Mouse (Mus musculus) embryonic facial prominence, embryonic 10.5 days (tissue): Measurements from ENCODE around the gene Rab3d. TPM values are rescaled to one million over a fixed set of nuclear protein-coding genes. Genes with fewer than 3 reads are reported as not detected.

ENCODE experiments used
- DNase-seq: peaks from one replicate; pipeline ENCODE4 v3.0.0-alpha.2; 2017; ENCODE audit warnings: low spot score
- H3K27ac ChIP-seq: fragments of 300-500 bp; sonication (generic); replicated peaks from 2 replicates; pipeline ENCODE4 v1.5.1; 2016; ENCODE audit warnings: mild to moderate bottlenecking
- H3K27me3 ChIP-seq: fragments of 300-500 bp; sonication (generic); replicated peaks from 2 replicates; pipeline ENCODE4 v1.6.1; 2016; ENCODE audit warnings: low read depth, mild to moderate bottlenecking; ENCODE audit not compliant: poor library complexity, severe bottlenecking
- H3K36me3 ChIP-seq: fragments of 300-500 bp; sonication (generic); replicated peaks from 2 replicates; pipeline ENCODE4 v1.6.1; 2016; ENCODE audit warnings: mild to moderate bottlenecking, moderate library complexity
- H3K4me1 ChIP-seq: fragments of 300-500 bp; sonication (generic); 2 replicates; pipeline ENCODE4 v1.6.1; 2016
- H3K4me3 ChIP-seq: fragments of 300-500 bp; sonication (generic); 2 replicates; pipeline ENCODE4 v1.5.1; 2016; ENCODE audit warnings: mild to moderate bottlenecking, moderate library complexity
- H3K9me3 ChIP-seq: fragments of 300-500 bp; sonication (generic); 2 replicates; pipeline ENCODE4 v1.6.1; 2016; ENCODE audit warnings: mild to moderate bottlenecking
- WGBS: fragments of 180-500 bp; shearing (Covaris S2); methylation state at CpG from one replicate; pipeline ENCODE4 v1.1.7; 2016; 5-methylcytosine and 5-hydroxymethylcytosine counted together
- polyA plus RNA-seq: library from polyadenylated mRNA; unstranded; fragments of >200 nt; fragmentation: Nextera tagmentation; extraction: Ambion mirVana; gene quantifications from 2 replicates; pipeline ENCODE4 v1.2.1, GENCODE M21; 2016

The Rab3d gene
- polyA plus RNA-seq, 1 experiment from 2014 or later, result 6.9 TPM

DNA sequence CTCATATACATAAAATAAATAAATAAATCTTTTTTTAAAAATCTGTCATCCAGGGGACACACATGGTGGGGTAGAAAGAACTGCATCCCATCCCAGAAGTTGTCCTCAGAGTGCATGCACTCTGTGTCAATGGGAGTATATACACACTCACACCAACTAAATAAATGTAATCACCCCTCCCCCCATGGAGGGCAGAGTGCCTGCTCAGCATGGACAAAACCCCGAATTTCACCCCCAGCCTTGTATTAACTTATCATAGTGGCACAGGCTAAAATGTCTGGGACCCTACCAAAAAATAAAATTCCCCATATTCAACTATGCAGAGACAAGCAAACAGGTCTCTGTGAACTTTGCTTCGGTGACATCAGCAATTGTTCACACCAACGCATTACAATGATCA, 36.6 kb upstream of the Rab3d start:
- 0 out of 2 replicates have a peak, but pooled peaks cover 6% of the 10 kb centered on the region for H3K36me3 ChIP-seq
- DNase-seq, result no peak
- peaks cover 10% of the 10 kb centered on the region for H3K27me3 ChIP-seq
- no peaks in the 10 kb centered on the region for H3K9me3 ChIP-seq
- H3K27ac ChIP-seq, result no peak overlapping the region
- H3K4me3 ChIP-seq, result peak overlapping the region; percentile 76
- H3K4me1 ChIP-seq, result peaks cover 13% of the 10 kb centered on the region
- 89% methylated on average over 3 of the region's 3 CpGs for WGBS

- Histone ChIP-seq H3K27me3 (peaks cover 6% of the 10 kb centered on the region), H3K4me3 (no peak overlapping the region), H3K4me1 (peaks cover 13% of the 10 kb centered on the region), H3K27ac (no peak overlapping the region), H3K36me3 (no peaks in the 10 kb centered on the region), H3K9me3 (no peaks in the 10 kb centered on the region)
- DNase-seq, result no peak
- WGBS, result 20% methylated on average over 3 of the region's 3 CpGs
These were observed 35.6 kb upstream of the Rab3d start for GRCm38 (mm10) chr9:21953600-21953999.

DNA sequence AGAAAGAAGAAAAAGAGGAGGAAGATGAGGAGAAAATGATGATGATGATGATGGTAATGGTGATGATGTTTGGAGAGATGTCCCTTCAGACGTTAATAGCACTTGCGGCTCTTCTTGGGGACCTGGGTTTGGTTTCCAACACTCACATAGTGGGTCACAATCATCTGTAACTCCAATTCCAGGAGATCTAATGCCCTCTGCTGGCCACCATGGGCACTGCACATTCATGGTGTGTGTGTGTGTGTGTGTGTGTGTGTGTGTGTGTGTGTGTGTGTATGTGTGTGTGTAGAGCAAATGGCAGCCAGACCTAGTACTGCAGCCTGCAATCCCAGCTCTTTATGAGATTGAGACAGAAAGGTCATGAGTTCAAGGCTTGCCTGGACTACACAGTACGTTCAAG, 34.0 kb upstream of the Rab3d start:
- peaks cover 22% of the 10 kb centered on the region for H3K27me3 ChIP-seq
- H3K36me3 ChIP-seq, result no peaks in the 10 kb centered on the region
- 84% methylated on average over 3 of the region's 3 CpGs for WGBS
- H3K27ac ChIP-seq, result no peak overlapping the region
- no peak overlapping the region for H3K4me3 ChIP-seq
- no peaks in the 10 kb centered on the region for H3K9me3 ChIP-seq
- DNase-seq, result no peak
- H3K4me1 ChIP-seq, result peaks cover 23% of the 10 kb centered on the region

DNA sequence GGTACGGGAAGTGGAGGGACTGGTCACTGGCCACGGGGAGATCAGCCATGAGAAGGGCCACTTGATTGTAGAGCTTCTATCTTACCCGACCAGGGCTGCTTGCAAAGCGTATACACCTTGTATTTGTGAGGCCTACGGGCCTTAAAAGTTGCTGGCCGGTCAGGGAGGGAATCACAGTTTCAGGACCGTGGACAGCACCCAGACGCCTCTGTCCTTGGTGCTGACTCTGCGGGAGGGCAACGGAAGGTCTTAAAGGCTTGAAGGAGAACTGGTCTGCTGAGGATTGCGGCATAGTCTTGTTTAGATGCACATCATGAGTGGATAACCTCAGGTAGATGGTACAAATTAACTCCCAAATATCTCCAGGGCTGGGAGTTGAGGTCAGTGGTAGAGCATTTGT, 32.3 kb upstream of the Rab3d start:
- H3K9me3 ChIP-seq, result no peaks in the 10 kb centered on the region
- H3K4me1 ChIP-seq, result peaks cover 18% of the 10 kb centered on the region
- H3K36me3 ChIP-seq, result no peaks in the 10 kb centered on the region
- peak; percentile 87 for DNase-seq
- H3K27me3 ChIP-seq, result peaks cover 38% of the 10 kb centered on the region
- no peak overlapping the region for H3K4me3 ChIP-seq
- 15% methylated on average over 11 of the region's 11 CpGs for WGBS
- H3K27ac ChIP-seq, result no peak overlapping the region

- Histone ChIP-seq H3K36me3 (no peaks in the 10 kb centered on the region), H3K27ac (no peak overlapping the region), H3K4me1 (peaks cover 20% of the 10 kb centered on the region), H3K9me3 (no peaks in the 10 kb centered on the region), H3K27me3 (peaks cover 46% of the 10 kb centered on the region), H3K4me3 (no peak overlapping the region)
- DNase-seq, result no peak
- 64% methylated on average over 6 of the region's 6 CpGs for WGBS
These were observed 30.8 kb upstream of the Rab3d start for GRCm38 (mm10) chr9:21948790-21949189.

DNA sequence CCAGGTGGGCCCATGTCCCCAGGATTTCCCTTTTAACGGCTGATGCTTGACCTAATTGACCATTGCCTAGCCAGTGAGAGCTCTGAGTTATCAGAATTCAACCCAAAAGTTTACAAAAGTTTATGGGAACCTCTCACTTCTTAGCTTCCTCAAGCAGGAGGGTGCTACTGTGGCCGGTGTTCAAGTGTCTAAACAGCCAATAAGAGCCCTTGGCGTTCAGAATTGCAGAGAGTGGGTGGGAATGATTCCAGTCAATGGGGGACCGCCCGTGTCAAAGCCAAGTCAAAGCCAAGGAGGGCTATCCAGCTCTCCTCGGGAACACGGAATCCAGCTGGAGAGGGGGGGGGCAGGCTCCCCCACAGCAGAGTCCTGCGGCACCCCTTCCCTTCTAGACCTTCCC, 30.2 kb upstream of the Rab3d start:
- no peak for DNase-seq
- 58% methylated on average over 8 of the region's 8 CpGs for WGBS
- peaks cover 53% of the 10 kb centered on the region for H3K27me3 ChIP-seq

DNA sequence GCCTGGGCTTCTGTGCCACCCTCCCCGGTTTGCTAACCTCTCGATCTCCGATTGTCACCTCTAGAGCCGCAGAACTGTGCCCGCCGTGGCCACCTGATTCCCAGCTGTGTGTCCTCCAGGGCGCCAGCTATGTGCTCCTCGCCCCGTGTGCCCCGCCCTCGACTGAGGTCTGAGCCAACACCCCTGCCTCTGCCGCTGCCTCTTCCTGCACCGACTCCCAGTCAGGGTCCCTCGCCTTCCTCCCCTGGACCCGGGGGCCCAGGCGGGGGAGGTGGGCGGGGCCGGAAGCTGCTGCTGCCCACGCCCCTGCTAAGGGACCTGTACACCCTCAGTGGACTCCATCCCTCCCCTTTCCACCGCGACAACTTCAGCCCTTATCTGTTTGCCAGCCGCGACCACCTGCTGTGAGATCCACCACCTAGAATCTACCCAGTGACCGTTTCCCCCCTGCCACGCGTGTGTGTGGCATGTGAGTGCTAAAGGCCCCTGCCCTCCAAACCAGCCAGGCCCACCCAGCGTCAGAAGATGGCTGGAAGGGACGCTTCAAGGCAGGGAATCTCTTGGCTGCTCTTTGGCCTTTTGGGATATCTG, 29.6 kb upstream of the Rab3d start:
- no peaks in the 10 kb centered on the region for H3K36me3 ChIP-seq
- no peaks in the 10 kb centered on the region for H3K9me3 ChIP-seq
- peak overlapping the region; percentile 44 for H3K4me3 ChIP-seq
- H3K4me1 ChIP-seq, result peaks cover 17% of the 10 kb centered on the region
- 4% methylated on average over 28 of the region's 28 CpGs for WGBS
- no peak overlapping the region; the same call in 1 of the 2 replicates for H3K27ac ChIP-seq
- no peak for DNase-seq
- peaks cover 53% of the 10 kb centered on the region for H3K27me3 ChIP-seq

More for the DNA sequence above, 30.2 kb upstream of the Rab3d start:
- H3K36me3 ChIP-seq, result no peaks in the 10 kb centered on the region
- peaks cover 17% of the 10 kb centered on the region for H3K4me1 ChIP-seq
- H3K9me3 ChIP-seq, result no peaks in the 10 kb centered on the region
- H3K27ac ChIP-seq, result no peak overlapping the region
- H3K4me3 ChIP-seq, result no peak overlapping the region

DNA sequence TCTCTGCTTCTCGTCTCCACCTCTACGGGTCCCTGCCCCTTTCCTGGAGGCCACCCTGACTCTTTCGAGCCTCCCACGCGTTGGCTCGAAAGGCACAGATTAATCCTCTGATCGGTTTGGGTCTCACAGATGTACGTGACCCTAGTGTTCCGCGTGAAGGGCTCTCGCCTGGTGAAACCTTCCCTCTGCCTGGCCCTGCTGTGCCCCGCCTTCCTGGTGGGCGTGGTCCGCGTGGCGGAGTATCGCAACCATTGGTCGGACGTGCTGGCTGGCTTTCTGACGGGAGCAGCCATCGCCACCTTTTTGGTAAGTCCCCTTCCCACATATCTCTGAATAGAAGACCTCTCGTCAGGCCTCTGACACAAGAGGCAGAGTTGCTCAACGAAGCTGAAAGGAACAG, 26.3 kb upstream of the Rab3d start:
- Histone ChIP-seq H3K4me3 (no peak overlapping the region), H3K4me1 (peaks cover 17% of the 10 kb centered on the region), H3K27me3 (peaks cover 53% of the 10 kb centered on the region), H3K36me3 (no peaks in the 10 kb centered on the region), H3K27ac (no peak overlapping the region), H3K9me3 (no peaks in the 10 kb centered on the region)
- DNase-seq, result peak; percentile 50
- WGBS, result 25% methylated on average over 23 of the region's 23 CpGs

GRCm38 (mm10) chr9:21943638-21944037, 25.6 kb upstream of the Rab3d start:
- H3K4me3 ChIP-seq, result no peak overlapping the region
- no peak overlapping the region for H3K27ac ChIP-seq
- H3K27me3 ChIP-seq, result peaks cover 48% of the 10 kb centered on the region
- no peaks in the 10 kb centered on the region for H3K36me3 ChIP-seq
- H3K9me3 ChIP-seq, result no peaks in the 10 kb centered on the region
- peaks cover 17% of the 10 kb centered on the region for H3K4me1 ChIP-seq
- WGBS, result 53% methylated on average over 12 of the region's 12 CpGs
- DNase-seq, result no peak

DNA sequence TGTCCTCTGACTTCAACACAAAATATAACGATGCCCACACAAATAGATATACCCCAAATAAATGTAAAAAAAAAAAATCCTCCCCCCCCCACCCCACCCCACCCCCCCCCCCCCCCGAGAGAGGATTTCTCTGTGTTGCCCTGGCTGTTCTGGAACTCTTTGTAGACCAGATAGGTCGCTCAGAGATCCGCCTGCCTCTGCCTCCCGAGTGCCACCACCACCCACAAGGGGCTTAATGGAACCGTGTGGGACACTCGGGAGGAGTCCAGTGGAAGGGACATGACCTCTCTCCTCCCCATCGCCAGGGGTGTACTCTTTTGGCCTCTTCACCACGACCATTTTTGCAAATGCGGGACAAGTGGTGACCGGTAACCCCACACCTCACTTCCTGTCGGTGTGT, 25.1 kb upstream of the Rab3d start:
- no peak overlapping the region for H3K27ac ChIP-seq
- DNase-seq, result no peak
- 77% methylated on average over 12 of the region's 12 CpGs for WGBS
- peaks cover 46% of the 10 kb centered on the region for H3K27me3 ChIP-seq
- H3K36me3 ChIP-seq, result no peaks in the 10 kb centered on the region
- peaks cover 22% of the 10 kb centered on the region for H3K4me1 ChIP-seq
- no peak overlapping the region for H3K4me3 ChIP-seq
- no peaks in the 10 kb centered on the region for H3K9me3 ChIP-seq

DNA sequence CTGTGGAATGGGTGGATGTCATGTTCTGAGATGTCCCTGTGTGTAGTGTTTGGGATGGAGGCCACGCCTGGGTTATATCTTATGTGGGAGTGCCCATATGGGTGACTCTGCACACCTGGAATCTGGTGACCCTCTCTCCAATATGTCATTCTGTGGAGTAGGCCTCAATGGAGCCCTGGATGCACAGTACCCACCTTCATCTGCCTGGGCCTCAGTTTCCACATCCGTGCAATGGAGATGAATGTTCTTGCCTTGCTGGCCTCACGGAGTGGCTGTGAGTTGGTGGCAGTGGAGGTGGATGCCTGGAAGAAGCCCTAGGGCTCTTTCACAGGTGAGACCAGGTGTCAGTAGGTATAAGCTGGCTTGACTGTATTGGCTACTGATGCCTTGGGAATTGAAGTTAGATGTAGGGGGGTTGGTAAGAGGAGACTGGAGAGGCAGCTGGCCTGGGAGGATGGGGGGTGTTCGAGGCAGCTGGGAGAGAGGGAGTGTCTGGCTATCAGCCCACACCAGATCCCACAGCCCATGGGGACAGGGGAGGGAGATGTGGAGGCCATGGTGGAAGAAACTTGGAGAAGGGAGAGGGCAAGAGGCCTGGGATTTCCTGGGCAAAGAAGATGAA, 20.4 kb upstream of the Rab3d start:
- H3K4me3 ChIP-seq, result no peak overlapping the region
- no peaks in the 10 kb centered on the region for H3K9me3 ChIP-seq
- H3K27me3 ChIP-seq, result peaks cover 24% of the 10 kb centered on the region
- H3K36me3 ChIP-seq, result no peaks in the 10 kb centered on the region
- no peak for DNase-seq
- H3K4me1 ChIP-seq, result peaks cover 24% of the 10 kb centered on the region
- no peak overlapping the region for H3K27ac ChIP-seq
- 84% methylated on average over 4 of the region's 4 CpGs for WGBS

DNA sequence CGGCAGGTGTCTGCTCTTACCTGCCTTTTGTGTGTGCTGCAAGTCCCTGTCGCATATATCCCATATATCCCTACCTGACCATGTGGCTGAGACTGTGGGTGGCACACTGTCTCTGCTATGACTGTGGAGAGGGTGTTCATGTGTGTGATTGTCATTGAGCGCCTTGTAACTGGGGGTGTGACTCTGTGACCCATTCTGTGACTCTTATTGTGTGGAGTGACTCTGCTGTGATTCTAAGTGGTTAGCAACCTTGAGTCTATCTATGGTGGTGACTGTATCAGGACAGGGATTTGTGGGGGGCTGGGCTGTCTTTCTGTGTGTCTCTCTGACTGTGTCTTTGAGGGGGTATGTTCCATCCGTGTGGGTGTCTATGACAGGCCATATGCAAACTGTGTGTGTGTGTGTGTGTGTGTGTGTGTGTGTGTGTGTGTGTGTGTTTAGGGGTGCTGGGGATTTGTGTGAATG, 19.8 kb upstream of the Rab3d start:
- no peaks in the 10 kb centered on the region for H3K36me3 ChIP-seq
- no peak overlapping the region for H3K27ac ChIP-seq
- DNase-seq, result no peak
- peaks cover 25% of the 10 kb centered on the region for H3K27me3 ChIP-seq
- no peaks in the 10 kb centered on the region for H3K9me3 ChIP-seq
- 86% methylated on average over 4 of the region's 4 CpGs for WGBS
- peaks cover 24% of the 10 kb centered on the region for H3K4me1 ChIP-seq
- peak overlapping the region; percentile 69 for H3K4me3 ChIP-seq
